Mouse (Mus musculus) urinary bladder, postnatal 10 days (tissue): ENCODE measurements around the gene Dgkh.

ENCODE experiments used
- DNase-seq: peaks from one replicate; pipeline ENCODE4 v3.0.0; 2022; ENCODE audit warnings: low spot score

The Dgkh gene

GRCm38 (mm10) chr14:78674606-78675005 lies 58.0 kb downstream of the Dgkh start:
- no peak for DNase-seq

GRCm38 (mm10) chr14:78669986-78670385 lies 62.6 kb downstream of the Dgkh start:
- DNase-seq = no peak

- no peak for DNase-seq
Observed at GRCm38 (mm10) chr14:78668291-78668690, 64.3 kb downstream of the Dgkh start.

GRCm38 (mm10) chr14:78667763-78668162 lies 64.8 kb downstream of the Dgkh start:
- DNase-seq = no peak

GRCm38 (mm10) chr14:78662641-78663040 lies 69.9 kb downstream of the Dgkh start:
- DNase-seq = no peak

- no peak for DNase-seq
Observed at GRCm38 (mm10) chr14:78661462-78661861, 71.1 kb downstream of the Dgkh start.

- no peak for DNase-seq
Observed at GRCm38 (mm10) chr14:78658697-78659096, 73.9 kb downstream of the Dgkh start.

- no peak for DNase-seq
Observed at GRCm38 (mm10) chr14:78656832-78657626, 75.5 kb downstream of the Dgkh start.

- no peak for DNase-seq
Observed at GRCm38 (mm10) chr14:78654939-78655556, 77.5 kb downstream of the Dgkh start.

GRCm38 (mm10) chr14:78654196-78654595 lies 78.4 kb downstream of the Dgkh start:
- DNase-seq = no peak

GRCm38 (mm10) chr14:78653333-78653732 lies 79.2 kb downstream of the Dgkh start:
- no peak for DNase-seq

- no peak for DNase-seq
Observed at GRCm38 (mm10) chr14:78651696-78652095, 80.9 kb downstream of the Dgkh start.

GRCm38 (mm10) chr14:78650379-78651095 lies 82.0 kb downstream of the Dgkh start:
- DNase-seq = no peak

- DNase-seq = no peak
Observed at GRCm38 (mm10) chr14:78649525-78650274, 82.9 kb downstream of the Dgkh start.

- no peak for DNase-seq
Observed at GRCm38 (mm10) chr14:78645622-78646021, 87.0 kb downstream of the Dgkh start.

GRCm38 (mm10) chr14:78641314-78641713 lies 91.3 kb downstream of the Dgkh start:
- no peak for DNase-seq

GRCm38 (mm10) chr14:78639691-78640090 lies 92.9 kb downstream of the Dgkh start:
- no peak for DNase-seq

- DNase-seq = no peak
Observed at GRCm38 (mm10) chr14:78635612-78636400, 96.8 kb downstream of the Dgkh start.

- no peak for DNase-seq
Observed at GRCm38 (mm10) chr14:78632747-78633146, 99.8 kb downstream of the Dgkh start.

GRCm38 (mm10) chr14:78630923-78631875 lies 101.4 kb downstream of the Dgkh start:
- no peak for DNase-seq
